ENCODE assay signal across 8 mouse cellular contexts in the genomic region with DNA sequence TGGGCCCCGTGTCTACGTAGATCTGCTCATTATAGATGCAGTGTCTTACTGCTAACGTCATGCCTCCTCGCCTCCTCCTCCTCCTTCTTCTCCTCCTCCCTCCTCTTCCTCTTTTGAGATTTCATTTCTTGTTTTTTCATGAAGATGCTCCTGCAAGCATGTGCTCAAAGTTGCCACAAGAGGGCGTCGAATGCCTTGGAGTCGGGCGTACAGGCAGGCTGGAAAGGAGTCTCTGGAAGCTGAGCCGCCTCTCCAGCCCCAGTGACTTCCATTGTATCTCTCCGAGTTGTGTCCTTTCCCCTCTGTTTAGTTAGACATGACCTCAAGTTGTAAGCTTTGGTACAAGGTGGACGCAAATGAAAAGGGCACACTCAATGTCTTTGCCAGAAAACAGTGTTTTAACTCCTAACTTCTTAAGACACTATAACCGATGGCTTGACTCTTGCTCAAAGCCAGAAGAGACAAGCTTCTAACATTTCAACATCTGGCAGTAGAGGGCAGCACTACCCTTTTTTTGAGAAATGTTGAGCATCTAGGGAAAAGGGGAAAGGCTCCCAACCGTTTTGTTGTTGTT. TPM values are rescaled to one million over a fixed set of nuclear protein-coding genes. Genes with fewer than 3 reads are reported as not detected.
DNase-seq lines count a peak whose midpoint lies in the region; ATAC-seq and TF ChIP-seq lines count a peak whose summit lies in the region.

No protein-coding gene starts in this region.

- peak overlapping the region; percentile 49 for H3K4me2 ChIP-seq in forebrain, embryonic 11.5 days (ENCODE audit: low read depth, low read length, severe bottlenecking)
- peak overlapping the region; percentile 56 for H3K4me2 ChIP-seq in heart, postnatal 0 days (ENCODE audit: low read depth, low read length)

- no peak overlapping the region for H3K9ac ChIP-seq in forebrain, embryonic 11.5 days (ENCODE audit: low read length)
- H3K9ac ChIP-seq in heart, postnatal 0 days (replicated peaks; ENCODE audit: low read depth, low read length) = no peak overlapping the region

- peak; percentile 93 for DNase-seq in ES-CJ7 (ENCODE audit: low read depth, low spot score)
- peak; percentile 88 for DNase-seq in c-Kit-positive CD71-negative TER-119-negative erythroid progenitor cells, embryonic 14.5 days (ENCODE audit: low read depth)
- DNase-seq in forebrain, embryonic 11.5 days (ENCODE audit: low spot score) = peak; percentile 85
- DNase-seq in heart, postnatal 0 days (ENCODE audit: low spot score) = peak; percentile 81
- peak; percentile 79 to 82 for DNase-seq in kidney, postnatal 36 days
- peak; percentile 48 for DNase-seq in lung, adult 2 months
- DNase-seq in testis, postnatal 14 days (ENCODE audit: low spot score) = peak; percentile 62

- no peaks in the 10 kb centered on the region; the same call in 1 of the 2 replicates for H3K27me3 ChIP-seq in forebrain, embryonic 11.5 days (ENCODE audit: control insufficient read depth, insufficient read depth, low read length)
- 0 out of 2 replicates have a peak, but pooled peaks cover 3% of the 10 kb centered on the region for H3K27me3 ChIP-seq in heart, postnatal 0 days (ENCODE audit: control insufficient read depth, insufficient read depth, low read length)

- TF ChIP-seq CTCF in heart, postnatal 0 days (IDR thresholded peaks at IDR 0.05; ENCODE audit: low read depth) = peak; percentile 92
- peak; percentile 79 for TF ChIP-seq CTCF in lung, adult 2 months (IDR thresholded peaks at IDR 0.05; ENCODE audit: insufficient read depth, low read length)

- H3K9me3 ChIP-seq in forebrain, embryonic 11.5 days (ENCODE audit: control insufficient read depth, low read length) = no peaks in the 10 kb centered on the region
- no peaks in the 10 kb centered on the region for H3K9me3 ChIP-seq in heart, postnatal 0 days (replicated peaks; ENCODE audit: control insufficient read depth, low read length)

- under 1% methylated on average over 13 of the region's 13 CpGs for WGBS in forebrain, embryonic 11.5 days
- 1% methylated on average over 13 of the region's 13 CpGs for WGBS in heart, postnatal 0 days
- WGBS in lung, adult 2 months = 2% methylated on average over 13 of the region's 13 CpGs

- 0 out of 2 replicates have a peak, but pooled peaks cover under 1% of the 10 kb centered on the region for H3K4me1 ChIP-seq in forebrain, embryonic 11.5 days (replicated peaks; ENCODE audit: control insufficient read depth, insufficient read depth, low read length)
- no peaks in the 10 kb centered on the region for H3K4me1 ChIP-seq in heart, postnatal 0 days (ENCODE audit: control insufficient read depth, insufficient read depth)
- H3K4me1 ChIP-seq in lung, adult 2 months (ENCODE audit: control insufficient read depth, insufficient read depth, low read length) = peaks cover 2% of the 10 kb centered on the region; the same call in 1 of the 2 replicates

- no peak for TF ChIP-seq POLR2A in lung, adult 2 months (IDR thresholded peaks at IDR 0.05; ENCODE audit: borderline replicate concordance, extremely low read depth, low read depth, low read length)

- peak; percentile 80 for ATAC-seq in forebrain, embryonic 11.5 days (replicated peaks; ENCODE audit: low FRiP score)
- ATAC-seq in heart, postnatal 0 days (ENCODE audit: insufficient read depth, low read depth) = peak; percentile 77
- ATAC-seq in neutrophil, adult 5-6 weeks (ENCODE audit: extremely low read depth, insufficient number of reproducible peaks, low FRiP score, poor library complexity, severe bottlenecking) = peak; percentile 92

- peak overlapping the region; percentile 7; the same call in 1 of the 2 replicates for H3K4me3 ChIP-seq in forebrain, embryonic 11.5 days (ENCODE audit: low read depth, low read length)
- H3K4me3 ChIP-seq in heart, postnatal 0 days (ENCODE audit: low read depth, low read length) = peak overlapping the region; percentile 27
- peak overlapping the region; percentile 55 for H3K4me3 ChIP-seq in lung, adult 2 months (replicated peaks; ENCODE audit: extremely low read depth, low read depth, low read length)

- H3K36me3 ChIP-seq in forebrain, embryonic 11.5 days (ENCODE audit: control insufficient read depth, insufficient read depth, low read length) = no peaks in the 10 kb centered on the region
- no peaks in the 10 kb centered on the region for H3K36me3 ChIP-seq in heart, postnatal 0 days (replicated peaks; ENCODE audit: control insufficient read depth, insufficient read depth, low read length)

- no peak for TF ChIP-seq EP300 in heart, postnatal 0 days (IDR thresholded peaks at IDR 0.05; ENCODE audit: low read depth)

- H3K27ac ChIP-seq in forebrain, embryonic 11.5 days (ENCODE audit: low read depth, low read length) = no peak overlapping the region
- H3K27ac ChIP-seq in heart, postnatal 0 days (ENCODE audit: low read depth) = 0 out of 2 replicates have a peak overlapping the region, but pooled peaks have one; percentile 36

RNA-seq across cellular contexts. Expression of a gene that starts 5.9 kb away (rescaled TPM):
- polyA plus RNA-seq in forebrain, embryonic 11.5 days (2014; fragmentation: Nextera tagmentation; extraction: Ambion mirVana) = 45.5 and 48.2 TPM in 2 replicates
- 344 and 375 TPM in 2 replicates for total RNA-seq in heart, postnatal 0 days (2014; rRNA removed; ENCODE audit: low replicate concordance)
- polyA plus RNA-seq in heart, postnatal 0 days (2015; fragmentation: Nextera tagmentation; extraction: Ambion mirVana) = 394 and 404 TPM in 2 replicates
- polyA plus RNA-seq in lung, adult 2 months (2012; rRNA removed) = 14.1 and 21.7 TPM in 2 replicates
- total RNA-seq in neutrophil, adult 5-6 weeks (2017) = 16.6 and 17.7 TPM in 2 replicates
